ENCODE assay signal across 8 mouse cellular contexts in genomic region chr2:26140903-26141302, GRCm38 (mm10). TPM values are rescaled to one million over a fixed set of nuclear protein-coding genes. Genes with fewer than 3 reads are reported as not detected.
A peak's percentile ranks its signal among the peaks of the same experiment; 100 is the strongest.
DNase-seq lines count a peak whose midpoint lies in the region; ATAC-seq and TF ChIP-seq lines count a peak whose summit lies in the region.

No protein-coding gene starts in this region.

- no peaks in the 10 kb centered on the region for H3K9me3 ChIP-seq in heart, embryonic 14.5 days (ENCODE audit: control insufficient read depth, low read length)
- H3K9me3 ChIP-seq in ES-E14 (ENCODE audit: control insufficient read depth, insufficient read depth, low read depth, low read length), result no peaks in the 10 kb centered on the region
- H3K9me3 ChIP-seq in forebrain, embryonic 14.5 days (replicated peaks; ENCODE audit: control insufficient read depth, low read length), result no peaks in the 10 kb centered on the region
- no peaks in the 10 kb centered on the region for H3K9me3 ChIP-seq in liver, embryonic 15.5 days (replicated peaks)

- peak overlapping the region; percentile 94 for H3K9ac ChIP-seq in heart, embryonic 14.5 days (ENCODE audit: low read length)
- H3K9ac ChIP-seq in ES-E14 (ENCODE audit: insufficient read depth, low read depth, low read length, poor library complexity, severe bottlenecking), result peak overlapping the region; percentile 93
- H3K9ac ChIP-seq in forebrain, embryonic 14.5 days (ENCODE audit: low read length), result peak overlapping the region; percentile 90
- H3K9ac ChIP-seq in liver, embryonic 15.5 days, result peak overlapping the region; percentile 92

- 15% methylated on average over 6 of the region's 6 CpGs for WGBS in heart, embryonic 14.5 days
- 17% methylated on average over 6 of the region's 6 CpGs for WGBS in forebrain, embryonic 14.5 days
- 14% methylated on average over 6 of the region's 6 CpGs for WGBS in liver, embryonic 15.5 days (ENCODE audit: insufficient replicate concordance)

- H3K4me3 ChIP-seq in heart, embryonic 14.5 days (ENCODE audit: control insufficient read depth in 1 of 2, insufficient read depth in 1 of 2, low read depth in 1 of 2, low read length in 2 of 2), result peak overlapping the region; percentile 80 to 85
- H3K4me3 ChIP-seq in ES-E14 (ENCODE audit: insufficient read depth in 1 of 2, low read depth in 1 of 2, low read length in 2 of 2, poor library complexity in 1 of 2, severe bottlenecking in 1 of 2), result peak overlapping the region; percentile 82 to 83
- H3K4me3 ChIP-seq in forebrain, embryonic 14.5 days (ENCODE audit: low read depth, low read length), result peak overlapping the region; percentile 79
- H3K4me3 ChIP-seq in liver, embryonic 15.5 days (replicated peaks), result peak overlapping the region; percentile 92

- no peaks in the 10 kb centered on the region for H3K27me3 ChIP-seq in heart, embryonic 14.5 days (ENCODE audit: control insufficient read depth, insufficient read depth, low read length)
- no peaks in the 10 kb centered on the region for H3K27me3 ChIP-seq in forebrain, embryonic 14.5 days (replicated peaks; ENCODE audit: control insufficient read depth, insufficient read depth, low read length)
- no peaks in the 10 kb centered on the region for H3K27me3 ChIP-seq in liver, embryonic 15.5 days

- DNase-seq in heart, adult 11 months, result no peak
- no peak for DNase-seq in ES-E14 (ENCODE audit: low read depth, low spot score)
- no peak for DNase-seq in forebrain, embryonic 14.5 days (ENCODE audit: low spot score)
- no peak for DNase-seq in right cerebral cortex, postnatal 14 days
- DNase-seq in right cerebral cortex, postnatal 10 days (ENCODE audit: low spot score in 2 of 2), result no peak
- no peak for DNase-seq in layer of hippocampus, postnatal 14 days (ENCODE audit: low spot score in 2 of 2)

- peak overlapping the region; percentile 91 to 94 for H3K27ac ChIP-seq in heart, embryonic 14.5 days (replicated peaks in 1 of 2; ENCODE audit: control insufficient read depth in 1 of 2, insufficient read depth in 1 of 2, low read depth in 2 of 2, low read length in 2 of 2)
- 0 out of 2 replicates have a peak overlapping the region, but pooled peaks have one; percentile 36 for H3K27ac ChIP-seq in ES-E14 (ENCODE audit: insufficient read depth, low read depth, low read length, poor library complexity, severe bottlenecking)
- H3K27ac ChIP-seq in forebrain, embryonic 14.5 days (ENCODE audit: low read depth, low read length), result peak overlapping the region; percentile 53
- peak overlapping the region; percentile 86 for H3K27ac ChIP-seq in liver, embryonic 15.5 days (replicated peaks)

- peaks cover 22% of the 10 kb centered on the region for H3K36me3 ChIP-seq in heart, embryonic 14.5 days (ENCODE audit: control insufficient read depth, insufficient read depth, low read length)
- no peaks in the 10 kb centered on the region; the same call in 1 of the 2 replicates for H3K36me3 ChIP-seq in ES-E14 (ENCODE audit: control insufficient read depth, insufficient read depth, low read length, poor library complexity, severe bottlenecking)
- H3K36me3 ChIP-seq in forebrain, embryonic 14.5 days (ENCODE audit: control insufficient read depth, insufficient read depth, low read length), result peaks cover 11% of the 10 kb centered on the region
- peaks cover 15% of the 10 kb centered on the region for H3K36me3 ChIP-seq in liver, embryonic 15.5 days (replicated peaks)

- ATAC-seq in heart, embryonic 14.5 days (ENCODE audit: insufficient number of reproducible peaks, insufficient read depth, low FRiP score, low read depth), result no peak
- no peak; the same call in none of the 2 replicates for ATAC-seq in forebrain, embryonic 14.5 days
- no peak for ATAC-seq in liver, embryonic 15.5 days (ENCODE audit: insufficient read depth)

- H3K4me2 ChIP-seq in heart, embryonic 14.5 days (ENCODE audit: low read length), result peak overlapping the region; percentile 86
- H3K4me2 ChIP-seq in forebrain, embryonic 14.5 days (ENCODE audit: low read length), result peak overlapping the region; percentile 96
- H3K4me2 ChIP-seq in liver, embryonic 15.5 days, result peak overlapping the region; percentile 88

- in situ Hi-C loops in ES-E14 (cut with MboI; ENCODE audit: low sequenced_read_pairs in 2 of 2, unreplicated experiment in 2 of 2), result loop anchor here in 1 of 2 experiments (10.0 kb wide), 1 partner anchor 116 kb away; the partner anchor contains the start of gene Ubac1

- H3K4me1 ChIP-seq in heart, embryonic 14.5 days (ENCODE audit: control insufficient read depth in 2 of 2, insufficient read depth in 2 of 2, low read length in 2 of 2), result peaks cover 11 to 23% of the 10 kb centered on the region in 2 experiments
- peaks cover 0 to 15% of the 10 kb centered on the region in 2 experiments; a peak in 2 of 4 replicates for H3K4me1 ChIP-seq in ES-E14 (ENCODE audit: control insufficient read depth in 2 of 2, insufficient read depth in 2 of 2, low read length in 2 of 2, poor library complexity in 1 of 2)
- H3K4me1 ChIP-seq in forebrain, embryonic 14.5 days (ENCODE audit: control insufficient read depth, insufficient read depth, low read length), result peaks cover 12% of the 10 kb centered on the region
- peaks cover 50% of the 10 kb centered on the region for H3K4me1 ChIP-seq in liver, embryonic 15.5 days (replicated peaks)

TF ChIP-seq in ES-E14, 5 proteins besides CTCF, POLR2A, EP300 and RAD21:
- no peak for TF ChIP-seq CHD2 (IDR thresholded peaks at IDR 0.05; ENCODE audit: low read depth, low read length)
- no peak for TF ChIP-seq HCFC1 (IDR thresholded peaks at IDR 0.05; ENCODE audit: borderline replicate concordance, insufficient read depth, low read length)
- TF ChIP-seq ZC3H11A (IDR thresholded peaks at IDR 0.05; ENCODE audit: borderline replicate concordance, low read depth, low read length), result no peak

RNA-seq across cellular contexts. Expression of gene Nacc2, which starts 17.9 kb away (rescaled TPM):
- 6.2 and 6.9 TPM in 2 replicates for polyA plus RNA-seq in heart, embryonic 14.5 days (2014; fragmentation: Nextera tagmentation; extraction: Ambion mirVana)
- 4.8 and 6.0 TPM in 2 replicates for total RNA-seq in ES-E14 (2012; rRNA removed)
- polyA plus RNA-seq in forebrain, embryonic 14.5 days (2014; fragmentation: Nextera tagmentation; extraction: Ambion mirVana), result 6.1 and 11.8 TPM in 2 replicates
- polyA plus RNA-seq in liver, embryonic 15.5 days (2015; fragmentation: Nextera tagmentation; extraction: Ambion mirVana), result 3.4 and 4.3 TPM in 2 replicates
- total RNA-seq in layer of hippocampus, postnatal 14 days (2021), result 10 to 100 TPM; 58.1 to 58.9 TPM

Comparison
In these comparisons a context has a peak if more than half of its experiments do, and no peak if none do; other contexts are left out.
1. H3K27ac ChIP-seq: peak in every context shown above with its lines; median percentile 92 in heart, embryonic 14.5 days; 86 in liver, embryonic 15.5 days; 53 in forebrain, embryonic 14.5 days; 36 in ES-E14.